Mouse (Mus musculus): Measurements from ENCODE around the gene Hoxc8. TPM values are rescaled to one million over a fixed set of nuclear protein-coding genes. Genes with fewer than 3 reads are reported as not detected.

Gene Hoxc8
- total and polyA plus RNA-seq, 3 experiments, result 0.31 to 1.7 TPM; not detected in 1

- TF ChIP-seq ZMIZ1 (IDR thresholded peaks at IDR 0.05; ENCODE audit: low read depth, low read length) (no peak), MEF2A (IDR thresholded peaks at IDR 0.05; ENCODE audit: extremely low read depth, insufficient replicate concordance, low read depth, low read length, poor library complexity, severe bottlenecking) (no peak), CTCF (IDR thresholded peaks at IDR 0.05 in 2 of 3, conservative IDR thresholded peaks at IDR 0.05 in 1 of 3; ENCODE audit: control insufficient read depth in 1 of 3, insufficient read depth in 1 of 3, low read depth in 2 of 3, low read length in 3 of 3, poor library complexity in 1 of 3, severe bottlenecking in 1 of 3) (peak in 2 of 3 experiments; percentile 36 to 73; a peak in 3 of 6 replicates), GABPA (IDR thresholded peaks at IDR 0.05; ENCODE audit: low read depth, low read length) (no peak)
These were observed 19.7 kb upstream of the Hoxc8 start (continued) for GRCm38 (mm10) chr15:102970740-102971139.

DNA sequence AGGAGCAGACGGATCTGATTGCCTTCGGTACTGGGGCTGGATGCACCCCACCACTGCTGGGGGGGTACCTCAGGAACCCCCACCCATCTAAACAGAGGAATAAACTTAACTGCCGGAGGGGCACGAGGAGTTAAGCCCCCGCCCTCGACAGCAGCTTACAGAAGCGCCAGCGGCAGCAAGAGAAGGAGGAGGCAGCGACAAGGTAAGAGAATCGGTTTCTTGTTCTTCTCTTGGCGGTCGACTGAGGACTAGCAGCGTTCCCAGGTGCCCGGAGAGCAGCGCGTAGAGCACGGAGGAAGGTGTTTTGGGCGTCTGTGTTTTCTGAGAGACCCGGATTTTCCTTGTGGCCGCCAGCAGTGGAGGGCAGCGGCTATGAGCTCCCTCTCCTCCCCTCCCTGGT is 18.2 kb upstream of the Hoxc8 start:
- Histone ChIP-seq H3K9ac (ENCODE audit: control insufficient read depth, low read depth, low read length, poor library complexity, severe bottlenecking) (no peak overlapping the region), H3K4me1 (ENCODE audit: control insufficient read depth in 1 of 2, insufficient read depth in 2 of 2, low read length in 2 of 2) (peaks cover 12 to 15% of the 10 kb centered on the region in 2 experiments), H3K9me3 (replicated peaks; ENCODE audit: insufficient read depth, low read length) (no peaks in the 10 kb centered on the region), H3K79me2 (ENCODE audit: control insufficient read depth, insufficient read depth, low read length, poor library complexity) (peaks cover 43% of the 10 kb centered on the region), H3K27ac (ENCODE audit: control insufficient read depth, low read depth, low read length) (no peak overlapping the region), H3K4me3 (ENCODE audit: control insufficient read depth in 1 of 2, insufficient read depth in 1 of 2, low read depth in 2 of 2, low read length in 2 of 2) (no peak overlapping the region), H3K27me3 (ENCODE audit: control insufficient read depth in 1 of 2, insufficient read depth in 2 of 2, low read length in 2 of 2) (no peaks in the 10 kb centered on the region), H3K36me3 (ENCODE audit: control insufficient read depth in 1 of 2, insufficient read depth in 2 of 2, low read length in 2 of 2) (peaks cover 0 to 18% of the 10 kb centered on the region in 2 experiments; a peak in 2 of 4 replicates)
- no peak for DNase-seq (ENCODE audit: low read depth, low spot score)
- no peak for TF ChIP-seq POLR2A (IDR thresholded peaks at IDR 0.05; ENCODE audit: control insufficient read depth in 1 of 2, insufficient read depth in 1 of 2, low read depth in 1 of 2, low read length in 2 of 2, poor library complexity in 1 of 2)
- TF ChIP-seq RAD21 (IDR thresholded peaks at IDR 0.05; ENCODE audit: low read depth, low read length), result no peak
- TF ChIP-seq CHD2 (IDR thresholded peaks at IDR 0.05; ENCODE audit: low read length), result no peak
- TF ChIP-seq CTCF (IDR thresholded peaks at IDR 0.05 in 2 of 3, conservative IDR thresholded peaks at IDR 0.05 in 1 of 3; ENCODE audit: control insufficient read depth in 1 of 3, insufficient read depth in 1 of 3, low read depth in 2 of 3, low read length in 3 of 3, poor library complexity in 1 of 3, severe bottlenecking in 1 of 3), result no peak
- no peak for TF ChIP-seq GABPA (IDR thresholded peaks at IDR 0.05; ENCODE audit: low read depth, low read length)
- no peak for TF ChIP-seq CHD1 (IDR thresholded peaks at IDR 0.05; ENCODE audit: low read depth, low read length)
- TF ChIP-seq POLR2AphosphoS5 (IDR thresholded peaks at IDR 0.05; ENCODE audit: borderline replicate concordance, low read depth, low read length), result no peak
- no peak for TF ChIP-seq BHLHE40 (IDR thresholded peaks at IDR 0.05; ENCODE audit: borderline replicate concordance, low read depth, low read length)
- no peak for TF ChIP-seq MYB (IDR thresholded peaks at IDR 0.05; ENCODE audit: low read depth, low read length)
- no peak for TF ChIP-seq UBTF (IDR thresholded peaks at IDR 0.05; ENCODE audit: borderline replicate concordance, insufficient read depth, low read depth, low read length)
- no peak for TF ChIP-seq ELF1 (IDR thresholded peaks at IDR 0.05; ENCODE audit: low read depth, low read length)
- TF ChIP-seq MAZ (IDR thresholded peaks at IDR 0.05; ENCODE audit: low read depth, low read length), result no peak
- TF ChIP-seq E2F4 (IDR thresholded peaks at IDR 0.05; ENCODE audit: borderline replicate concordance, low read depth, low read length), result no peak
- no peak for TF ChIP-seq TAL1 (IDR thresholded peaks at IDR 0.05; ENCODE audit: low read length)
- TF ChIP-seq MAX (IDR thresholded peaks at IDR 0.05; ENCODE audit: low read length), result no peak
- no peak for TF ChIP-seq GATA1 (IDR thresholded peaks at IDR 0.05; ENCODE audit: low read depth, low read length)
- TF ChIP-seq MAFK (IDR thresholded peaks at IDR 0.05; ENCODE audit: borderline replicate concordance, low read depth, low read length), result no peak
- no peak for TF ChIP-seq JUND (IDR thresholded peaks at IDR 0.05; ENCODE audit: low read depth, low read length)
- no peak for TF ChIP-seq HCFC1 (IDR thresholded peaks at IDR 0.05; ENCODE audit: low read depth, low read length)
